Mouse (Mus musculus) lung, embryonic 14.5 days (tissue): ENCODE data around the gene Cry2. TPM values are rescaled to one million over a fixed set of nuclear protein-coding genes. Genes with fewer than 3 reads are reported as not detected.

Experiments
- ATAC-seq: fragments of 200-750 bp; cut with Nextera tagmentation; 2 replicates; pipeline ENCODE4 v1.8.0; 2017; ENCODE audit warnings: mild to moderate bottlenecking, moderate TSS enrichment, moderate library complexity; ENCODE audit not compliant: insufficient read depth
- DNase-seq: peaks from one replicate; pipeline ENCODE4 v3.0.0-alpha.2; 2015
- H3K27ac ChIP-seq: fragments of 300-500 bp; sonication (generic); 2 replicates; pipeline ENCODE4 v1.5.1; 2014; ENCODE audit warnings: low read depth, mild to moderate bottlenecking, moderate library complexity
- H3K27me3 ChIP-seq: fragments of 300-500 bp; sonication (generic); 2 replicates; pipeline ENCODE4 v1.6.1; 2014; ENCODE audit warnings: low read length, control low read depth; ENCODE audit not compliant: insufficient read depth
- H3K36me3 ChIP-seq: fragments of 300-500 bp; sonication (generic); 2 replicates; pipeline ENCODE4 v1.6.1; 2014; ENCODE audit warnings: control low read depth; ENCODE audit not compliant: insufficient read depth
- H3K4me1 ChIP-seq: fragments of 300-500 bp; sonication (generic); 2 replicates; pipeline ENCODE4 v1.6.1; 2014; ENCODE audit warnings: antibody characterized with exemption, control low read depth; ENCODE audit not compliant: insufficient read depth
- H3K4me2 ChIP-seq: fragments of 300-500 bp; sonication (generic); 2 replicates; pipeline ENCODE4 v1.6.1; 2014; ENCODE audit warnings: mild to moderate bottlenecking
- H3K4me3 ChIP-seq: fragments of 300-500 bp; sonication (generic); 2 replicates; pipeline ENCODE4 v1.5.1; 2014; ENCODE audit warnings: low read depth, low read length
- H3K9ac ChIP-seq: fragments of 300-500 bp; sonication (generic); 2 replicates; pipeline ENCODE4 v1.6.1; 2014
- H3K9me3 ChIP-seq: fragments of 300-500 bp; sonication (generic); 2 replicates; pipeline ENCODE4 v1.6.1; 2016; ENCODE audit warnings: low read depth, low read length, control low read depth
- CTCF ChIP-seq: IDR thresholded peaks from 2 replicates; pipeline ENCODE4 v1.5.1; 2016; ENCODE audit warnings: antibody characterized with exemption, low read depth
- WGBS: fragments of 180-500 bp; shearing (Covaris S2); extraction: QIAGEN DNeasy Blood & Tissue Kit; methylation state at CpG from one replicate; pipeline ENCODE4 v1.1.7; 2014; 5-methylcytosine and 5-hydroxymethylcytosine counted together
- polyA plus RNA-seq: library from polyadenylated mRNA; unstranded; fragments of >200 nt; fragmentation: Nextera tagmentation; extraction: Ambion mirVana; gene quantifications from 2 replicates; pipeline ENCODE4 v1.2.1, GENCODE M21; 2014

Cry2 gene
- polyA plus RNA-seq, 1 experiment from 2014 or later: 22.0 TPM

GRCm38 (mm10) chr2:92445890-92446289, 12.0 kb upstream of the Cry2 start:
- TF ChIP-seq CTCF: no peak
- Histone ChIP-seq H3K4me2 (no peak overlapping the region), H3K9ac (no peak overlapping the region), H3K36me3 (no peaks in the 10 kb centered on the region), H3K4me3 (no peak overlapping the region), H3K27ac (no peak overlapping the region), H3K27me3 (no peaks in the 10 kb centered on the region), H3K9me3 (no peaks in the 10 kb centered on the region), H3K4me1 (no peaks in the 10 kb centered on the region)
- no peak for ATAC-seq
- DNase-seq: no peak
- 46% methylated on average over 9 of the region's 9 CpGs for WGBS

DNA sequence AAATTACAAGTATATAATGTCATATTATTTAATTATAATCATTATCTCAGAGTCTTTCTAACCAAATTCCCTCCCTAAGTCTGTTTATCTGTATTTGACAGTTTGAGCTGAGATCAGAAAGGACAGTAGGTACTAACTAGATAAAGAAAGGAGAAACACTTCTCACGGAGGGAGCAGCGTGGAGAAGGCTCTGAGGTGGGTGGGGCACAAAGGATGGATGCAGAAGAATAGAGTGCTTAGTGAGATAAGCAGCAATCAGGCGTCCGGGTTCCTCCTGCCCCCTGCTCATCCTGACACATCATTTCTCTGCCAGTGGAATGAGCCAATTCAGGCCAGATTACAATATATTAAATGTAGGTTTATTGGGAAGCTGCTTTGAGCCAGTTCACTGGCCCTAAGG, 10.5 kb upstream of the Cry2 start:
- no peak for ATAC-seq
- Histone ChIP-seq H3K36me3 (no peaks in the 10 kb centered on the region), H3K9ac (no peak overlapping the region), H3K4me3 (no peak overlapping the region), H3K9me3 (no peaks in the 10 kb centered on the region), H3K27ac (no peak overlapping the region), H3K27me3 (no peaks in the 10 kb centered on the region), H3K4me1 (no peaks in the 10 kb centered on the region), H3K4me2 (no peak overlapping the region)
- TF ChIP-seq CTCF: no peak
- 20% methylated on average over 4 of the region's 4 CpGs for WGBS
- no peak for DNase-seq

DNA sequence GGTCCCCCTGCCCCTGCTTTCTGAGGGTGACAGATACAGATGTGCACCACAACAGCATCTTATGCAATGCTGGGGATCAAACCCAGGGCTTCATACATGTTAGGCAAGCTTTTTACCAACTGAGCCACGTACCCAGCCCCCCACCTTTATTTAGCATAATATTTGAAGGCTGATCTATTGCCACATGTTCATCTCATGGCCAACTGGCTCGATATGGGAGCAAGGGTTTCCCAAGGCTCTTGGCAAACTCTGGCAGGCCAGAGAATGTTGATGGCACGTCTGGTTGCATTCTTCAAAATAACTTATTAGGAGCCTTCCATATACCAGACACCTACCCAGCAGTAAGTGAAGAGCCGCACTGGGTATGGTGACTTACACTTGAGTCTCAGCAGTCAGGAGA, 9.5 kb upstream of the Cry2 start:
- ATAC-seq (no peak), DNase-seq (no peak)
- Histone ChIP-seq H3K4me3 (no peak overlapping the region), H3K9ac (no peak overlapping the region), H3K36me3 (no peaks in the 10 kb centered on the region), H3K4me2 (no peak overlapping the region), H3K9me3 (no peaks in the 10 kb centered on the region), H3K27me3 (no peaks in the 10 kb centered on the region), H3K4me1 (no peaks in the 10 kb centered on the region), H3K27ac (no peak overlapping the region)
- WGBS: 75% methylated on average over 4 of the region's 4 CpGs
- no peak for TF ChIP-seq CTCF

- no peaks in the 10 kb centered on the region for H3K27me3 ChIP-seq
- no peak overlapping the region for H3K4me3 ChIP-seq
- WGBS: 68% methylated on average over 12 of the region's 12 CpGs
- H3K9me3 ChIP-seq: no peaks in the 10 kb centered on the region
- no peak overlapping the region for H3K9ac ChIP-seq
- no peak overlapping the region for H3K27ac ChIP-seq
- H3K4me1 ChIP-seq: no peaks in the 10 kb centered on the region
- no peaks in the 10 kb centered on the region for H3K36me3 ChIP-seq
- no peak overlapping the region for H3K4me2 ChIP-seq
- DNase-seq (no peak), ATAC-seq (no peak)
- no peak for TF ChIP-seq CTCF
Measured at GRCm38 (mm10) chr2:92442419-92443001, 8.7 kb upstream of the Cry2 start.

- H3K27ac ChIP-seq: no peak overlapping the region
- no peak overlapping the region for H3K4me3 ChIP-seq
- DNase-seq (no peak), ATAC-seq (no peak)
- no peaks in the 10 kb centered on the region for H3K36me3 ChIP-seq
- no peak overlapping the region for H3K4me2 ChIP-seq
- H3K4me1 ChIP-seq: no peaks in the 10 kb centered on the region
- H3K9ac ChIP-seq: no peak overlapping the region
- WGBS: 50% methylated on average over 6 of the region's 6 CpGs
- H3K9me3 ChIP-seq: no peaks in the 10 kb centered on the region
- no peaks in the 10 kb centered on the region for H3K27me3 ChIP-seq
- no peak for TF ChIP-seq CTCF
Measured at GRCm38 (mm10) chr2:92440432-92440831, 6.6 kb upstream of the Cry2 start.

GRCm38 (mm10) chr2:92438567-92438966, 4.7 kb upstream of the Cry2 start:
- DNase-seq (no peak), ATAC-seq (no peak)
- WGBS: 51% methylated on average over 3 of the region's 3 CpGs
- Histone ChIP-seq H3K27ac (no peak overlapping the region), H3K4me3 (no peak overlapping the region), H3K36me3 (no peaks in the 10 kb centered on the region), H3K9me3 (no peaks in the 10 kb centered on the region), H3K9ac (no peak overlapping the region), H3K4me1 (no peaks in the 10 kb centered on the region), H3K4me2 (no peak overlapping the region), H3K27me3 (no peaks in the 10 kb centered on the region)
- no peak for TF ChIP-seq CTCF

- Histone ChIP-seq H3K4me3 (no peak overlapping the region), H3K9ac (no peak overlapping the region), H3K9me3 (no peaks in the 10 kb centered on the region), H3K4me1 (no peaks in the 10 kb centered on the region), H3K36me3 (no peaks in the 10 kb centered on the region), H3K4me2 (peak overlapping the region; percentile 44; the same call in 1 of the 2 replicates), H3K27me3 (no peaks in the 10 kb centered on the region), H3K27ac (no peak overlapping the region)
- peak; percentile 93 for DNase-seq
- under 1% methylated on average over 5 of the region's 5 CpGs for WGBS
- ATAC-seq: no peak
- TF ChIP-seq CTCF: peak; percentile 83
Measured at GRCm38 (mm10) chr2:92437875-92438274, 4.0 kb upstream of the Cry2 start.

GRCm38 (mm10) chr2:92437366-92437765, 3.5 kb upstream of the Cry2 start:
- no peaks in the 10 kb centered on the region for H3K27me3 ChIP-seq
- peaks cover 5% of the 10 kb centered on the region; the same call in 1 of the 2 replicates for H3K4me1 ChIP-seq
- ATAC-seq (no peak), DNase-seq (no peak)
- H3K4me3 ChIP-seq: no peak overlapping the region
- no peak for TF ChIP-seq CTCF
- no peak overlapping the region for H3K9ac ChIP-seq
- no peak overlapping the region for H3K4me2 ChIP-seq
- WGBS: 61% methylated on average over 4 of the region's 4 CpGs
- no peak overlapping the region for H3K27ac ChIP-seq
- H3K36me3 ChIP-seq: no peaks in the 10 kb centered on the region
- H3K9me3 ChIP-seq: no peaks in the 10 kb centered on the region
